Mouse (Mus musculus): ENCODE measurements around the gene Stam. TPM values are rescaled to one million over a fixed set of nuclear protein-coding genes. Genes with fewer than 3 reads are reported as not detected.

Gene Stam
- polyA plus RNA-seq, 1 experiment from 2014 or later = 34.3 TPM

- Histone ChIP-seq H3K27me3 (ENCODE audit: control insufficient read depth, insufficient read depth, low read length) (no peaks in the 10 kb centered on the region), H3K36me3 (ENCODE audit: control insufficient read depth, insufficient read depth, low read length) (no peaks in the 10 kb centered on the region), H3K4me1 (replicated peaks; ENCODE audit: control insufficient read depth, insufficient read depth) (no peaks in the 10 kb centered on the region), H3K9me3 (ENCODE audit: control insufficient read depth, low read length) (no peaks in the 10 kb centered on the region), H3K4me2 (replicated peaks; ENCODE audit: low read depth) (peak overlapping the region; percentile 75), H3K27ac (replicated peaks) (no peak overlapping the region), H3K9ac (ENCODE audit: low read length) (no peak overlapping the region), H3K4me3 (ENCODE audit: low read depth, low read length) (no peak overlapping the region)
- ATAC-seq (ENCODE audit: low FRiP score, low TSS enrichment) = no peak
- TF ChIP-seq EP300 (optimal IDR thresholded peaks at IDR 0.05) (no peak), CTCF (IDR thresholded peaks at IDR 0.05; ENCODE audit: low read depth) (no peak)
- no peak for DNase-seq (ENCODE audit: low spot score)
- 78% methylated on average over 3 of the region's 3 CpGs for WGBS
These were observed 20.3 kb upstream of the Stam start for GRCm38 (mm10) chr2:14053618-14054017.

- ATAC-seq (ENCODE audit: low FRiP score, low TSS enrichment) (no peak), DNase-seq (ENCODE audit: low spot score) (no peak)
- TF ChIP-seq CTCF (IDR thresholded peaks at IDR 0.05; ENCODE audit: low read depth) (no peak), EP300 (optimal IDR thresholded peaks at IDR 0.05) (no peak)
- no peaks in the 10 kb centered on the region for H3K4me1 ChIP-seq (replicated peaks; ENCODE audit: control insufficient read depth, insufficient read depth)
- no peaks in the 10 kb centered on the region for H3K27me3 ChIP-seq (ENCODE audit: control insufficient read depth, insufficient read depth, low read length)
- no peaks in the 10 kb centered on the region for H3K36me3 ChIP-seq (ENCODE audit: control insufficient read depth, insufficient read depth, low read length)
- H3K4me3 ChIP-seq (ENCODE audit: low read depth, low read length) = 0 out of 2 replicates have a peak overlapping the region, but pooled peaks have one; percentile 8
- 73% methylated on average over 3 of the region's 3 CpGs for WGBS
- H3K4me2 ChIP-seq (replicated peaks; ENCODE audit: low read depth) = peak overlapping the region; percentile 75
- H3K27ac ChIP-seq (replicated peaks) = no peak overlapping the region; the same call in 1 of the 2 replicates
- H3K9ac ChIP-seq (ENCODE audit: low read length) = 0 out of 2 replicates have a peak overlapping the region, but pooled peaks have one; percentile 23
- no peaks in the 10 kb centered on the region for H3K9me3 ChIP-seq (ENCODE audit: control insufficient read depth, low read length)
These were observed 19.7 kb upstream of the Stam start for GRCm38 (mm10) chr2:14054163-14054562.

- Histone ChIP-seq H3K9me3 (ENCODE audit: control insufficient read depth, low read length) (no peaks in the 10 kb centered on the region), H3K9ac (ENCODE audit: low read length) (peak overlapping the region; percentile 82), H3K4me3 (ENCODE audit: low read depth, low read length) (peak overlapping the region; percentile 87), H3K27ac (replicated peaks) (peak overlapping the region; percentile 95), H3K4me2 (replicated peaks; ENCODE audit: low read depth) (peak overlapping the region; percentile 75), H3K27me3 (ENCODE audit: control insufficient read depth, insufficient read depth, low read length) (no peaks in the 10 kb centered on the region), H3K4me1 (replicated peaks; ENCODE audit: control insufficient read depth, insufficient read depth) (no peaks in the 10 kb centered on the region), H3K36me3 (ENCODE audit: control insufficient read depth, insufficient read depth, low read length) (no peaks in the 10 kb centered on the region)
- TF ChIP-seq CTCF (IDR thresholded peaks at IDR 0.05; ENCODE audit: low read depth) = no peak
- TF ChIP-seq EP300 (optimal IDR thresholded peaks at IDR 0.05) = no peak
- ATAC-seq (ENCODE audit: low FRiP score, low TSS enrichment) (no peak; the same call in 1 of the 2 replicates), DNase-seq (ENCODE audit: low spot score) (no peak)
- 7% methylated on average over 6 of the region's 6 CpGs for WGBS
These were observed 19.2 kb upstream of the Stam start for GRCm38 (mm10) chr2:14054716-14055115.

- ATAC-seq (ENCODE audit: low FRiP score, low TSS enrichment) = peak; percentile 93
- Histone ChIP-seq H3K9ac (ENCODE audit: low read length) (peak overlapping the region; percentile 82), H3K27ac (replicated peaks) (peak overlapping the region; percentile 95), H3K4me2 (replicated peaks; ENCODE audit: low read depth) (peak overlapping the region; percentile 75), H3K4me1 (replicated peaks; ENCODE audit: control insufficient read depth, insufficient read depth) (no peaks in the 10 kb centered on the region), H3K9me3 (ENCODE audit: control insufficient read depth, low read length) (no peaks in the 10 kb centered on the region), H3K27me3 (ENCODE audit: control insufficient read depth, insufficient read depth, low read length) (no peaks in the 10 kb centered on the region), H3K36me3 (ENCODE audit: control insufficient read depth, insufficient read depth, low read length) (no peaks in the 10 kb centered on the region), H3K4me3 (ENCODE audit: low read depth, low read length) (peak overlapping the region; percentile 87)
- TF ChIP-seq CTCF (IDR thresholded peaks at IDR 0.05; ENCODE audit: low read depth) (no peak), EP300 (optimal IDR thresholded peaks at IDR 0.05) (no peak)
- DNase-seq (ENCODE audit: low spot score) = peak; percentile 81
- under 1% methylated on average over 38 of the region's 58 CpGs for WGBS
These were observed 18.7 kb upstream of the Stam start for GRCm38 (mm10) chr2:14055168-14055565.

- Histone ChIP-seq H3K27me3 (ENCODE audit: control insufficient read depth, insufficient read depth, low read length) (no peaks in the 10 kb centered on the region), H3K9ac (ENCODE audit: low read length) (peak within 1 kb of the TSS; percentile 82), H3K4me3 (ENCODE audit: low read depth, low read length) (peak within 1 kb of the TSS; percentile 87), H3K4me2 (replicated peaks; ENCODE audit: low read depth) (peak within 1 kb of the TSS; percentile 75), H3K4me1 (replicated peaks; ENCODE audit: control insufficient read depth, insufficient read depth) (no peaks in the 10 kb centered on the region), H3K9me3 (ENCODE audit: control insufficient read depth, low read length) (no peaks in the 10 kb centered on the region), H3K27ac (replicated peaks) (peak within 1 kb of the TSS; percentile 95), H3K36me3 (ENCODE audit: control insufficient read depth, insufficient read depth, low read length) (no peaks in the 10 kb centered on the region)
- DNase-seq (ENCODE audit: low spot score) = peak; percentile 79
- WGBS = under 1% methylated on average over 71 of the region's 101 CpGs
- TF ChIP-seq CTCF (IDR thresholded peaks at IDR 0.05; ENCODE audit: low read depth) = no peak; the same call in 1 of the 2 replicates
- TF ChIP-seq EP300 (optimal IDR thresholded peaks at IDR 0.05) = no peak
- ATAC-seq (ENCODE audit: low FRiP score, low TSS enrichment) = peak; percentile 91
These were observed 18.1 kb upstream of the Stam start, which contains the start of gene Hacd1 for GRCm38 (mm10) chr2:14055566-14056331. TSS of gene Hacd1 (minus strand) at chr2:14056135.

Measured in stomach, postnatal 0 days (tissue).